Mouse (Mus musculus): ENCODE data around the gene Igsf10. TPM values are rescaled to one million over a fixed set of nuclear protein-coding genes. Genes with fewer than 3 reads are reported as not detected.

Igsf10 gene
- polyA plus RNA-seq, 1 experiment from 2014 or later, result 2.8 TPM

DNA sequence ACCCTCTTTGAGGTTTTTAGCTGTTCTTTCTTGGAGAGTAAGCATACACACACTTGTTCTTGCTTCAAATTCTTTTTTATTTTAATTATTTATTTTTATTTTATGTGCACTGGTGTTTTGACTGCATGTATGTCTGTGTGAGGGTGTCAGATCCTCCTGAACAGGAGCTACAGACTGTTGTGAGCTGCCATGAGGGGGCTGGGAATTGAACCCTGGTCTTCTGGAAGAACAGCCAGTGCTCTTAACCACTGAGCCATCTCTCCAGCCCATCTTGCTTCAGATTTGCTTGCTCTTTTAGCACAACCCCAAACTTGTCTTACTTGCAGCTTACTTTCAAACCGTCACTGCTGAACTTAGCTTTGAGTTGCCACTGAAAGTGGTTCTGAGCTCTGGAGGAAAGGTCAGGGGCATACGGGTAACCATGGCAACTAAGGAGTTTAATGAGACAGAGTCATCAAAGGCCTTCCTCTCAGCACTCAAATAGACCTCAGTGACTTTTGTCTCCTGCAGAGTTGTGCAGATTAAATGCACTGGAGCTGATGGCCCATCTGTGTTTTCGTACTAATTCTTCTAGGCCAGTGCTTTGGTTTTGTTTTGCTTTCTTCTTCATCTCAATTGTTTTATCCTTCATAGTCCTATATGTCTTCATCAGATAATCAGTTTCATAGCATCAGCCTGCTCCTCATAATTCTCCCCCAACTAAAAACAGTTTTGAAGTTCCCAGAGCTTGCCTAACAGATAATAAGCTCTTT, 66.5 kb downstream of the Igsf10 start:
- no peak for ATAC-seq (ENCODE audit: low read depth)
- no peaks in the 10 kb centered on the region for H3K27me3 ChIP-seq
- peaks cover 7% of the 10 kb centered on the region; the same call in 1 of the 2 replicates for H3K4me1 ChIP-seq (replicated peaks)
- H3K36me3 ChIP-seq, result peaks cover 10% of the 10 kb centered on the region; the same call in 1 of the 2 replicates
- no peak overlapping the region for H3K27ac ChIP-seq (replicated peaks)
- H3K9me3 ChIP-seq, result no peaks in the 10 kb centered on the region
- H3K4me2 ChIP-seq, result no peak overlapping the region
- WGBS, result 9% methylated on average over 3 of the region's 3 CpGs
- H3K9ac ChIP-seq, result no peak overlapping the region
- no peak overlapping the region for H3K4me3 ChIP-seq

DNA sequence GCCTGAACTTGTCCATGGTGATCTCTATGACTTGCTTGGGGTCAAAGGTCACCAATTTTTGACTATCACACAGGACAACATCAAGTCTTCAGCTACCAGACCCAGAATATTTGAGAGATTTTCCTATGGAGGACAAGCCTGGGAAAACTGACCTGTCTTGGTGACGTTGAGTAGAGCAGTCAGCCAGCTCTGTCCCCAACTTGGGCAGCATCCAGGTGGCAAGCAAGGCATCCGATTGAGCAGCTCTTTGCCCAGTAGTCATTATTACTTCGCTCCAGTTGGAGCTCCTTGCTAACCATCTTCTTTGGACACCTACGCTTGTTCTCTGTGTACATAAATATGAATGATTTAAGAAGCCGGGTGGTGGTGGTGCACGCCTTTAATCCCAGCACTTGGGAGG, 73.4 kb downstream of the Igsf10 start:
- H3K27ac ChIP-seq (replicated peaks), result no peak overlapping the region
- 95% methylated on average over 6 of the region's 6 CpGs for WGBS
- no peak for ATAC-seq (ENCODE audit: low read depth)

More for the DNA sequence above, 73.4 kb downstream of the Igsf10 start:
- Histone ChIP-seq H3K9ac (no peak overlapping the region), H3K27me3 (no peaks in the 10 kb centered on the region), H3K4me1 (replicated peaks) (no peaks in the 10 kb centered on the region), H3K9me3 (no peaks in the 10 kb centered on the region), H3K4me3 (no peak overlapping the region), H3K4me2 (no peak overlapping the region), H3K36me3 (0 out of 2 replicates have a peak, but pooled peaks cover 17% of the 10 kb centered on the region)

Other genes starting within 250 kb of the Igsf10 start
- gene Gpr171, start 242.6 kb downstream of the Igsf10 start, polyA plus RNA-seq (2015; fragmentation: Nextera tagmentation; extraction: Ambion mirVana), result 0.61 and 1.4 TPM in 2 replicates
- 3.6 and 3.9 TPM in 2 replicates for gene P2ry14, start 190.8 kb downstream of the Igsf10 start, polyA plus RNA-seq (2015; fragmentation: Nextera tagmentation; extraction: Ambion mirVana)
- not detected in 2 replicates for gene Gpr87, start 149.3 kb downstream of the Igsf10 start, polyA plus RNA-seq (2015; fragmentation: Nextera tagmentation; extraction: Ambion mirVana)
- 1.9 and 2.0 TPM in 2 replicates for gene P2ry13, start 133.5 kb downstream of the Igsf10 start, polyA plus RNA-seq (2015; fragmentation: Nextera tagmentation; extraction: Ambion mirVana)
- 8.1 and 8.9 TPM in 2 replicates for gene P2ry12, start 81.5 kb downstream of the Igsf10 start, polyA plus RNA-seq (2015; fragmentation: Nextera tagmentation; extraction: Ambion mirVana)

All from neural tube, embryonic 13.5 days (tissue).